Mouse (Mus musculus) monocyte, adult 2 months (primary cell): ENCODE results near the gene Med17.

Experiments used
- DNase-seq, 2 experiments: peaks; one replicate each; pipeline ENCODE4 v3.0.0; 2022; ENCODE audit warnings: low spot score in 2 of 2, low read depth in 1 of 2

Gene Med17

GRCm38 (mm10) chr9:15238297-15238990 is 41.3 kb downstream of the Med17 start:
- DNase-seq: no peak

GRCm38 (mm10) chr9:15237516-15238296 is 42.0 kb downstream of the Med17 start:
- DNase-seq: no peak

GRCm38 (mm10) chr9:15235986-15236385 is 43.7 kb downstream of the Med17 start:
- DNase-seq: no peak

- DNase-seq: no peak
Measured at GRCm38 (mm10) chr9:15233604-15234003, 46.1 kb downstream of the Med17 start.

- no peak for DNase-seq
Measured at GRCm38 (mm10) chr9:15232445-15232844, 47.3 kb downstream of the Med17 start.

GRCm38 (mm10) chr9:15224912-15225311 is 54.8 kb downstream of the Med17 start:
- no peak for DNase-seq

GRCm38 (mm10) chr9:15213695-15214094 is 66.0 kb downstream of the Med17 start:
- no peak for DNase-seq

- DNase-seq: no peak
Measured at GRCm38 (mm10) chr9:15211876-15212275, 67.9 kb downstream of the Med17 start.
